Mouse (Mus musculus): Measurements from ENCODE around the gene Slc39a1. TPM values are rescaled to one million over a fixed set of nuclear protein-coding genes. Genes with fewer than 3 reads are reported as not detected.
A peak's percentile ranks its signal among the peaks of the same experiment; 100 is the strongest.

Gene Slc39a1
- polyA plus RNA-seq, 1 experiment from 2014 or later = 94.7 TPM

DNA sequence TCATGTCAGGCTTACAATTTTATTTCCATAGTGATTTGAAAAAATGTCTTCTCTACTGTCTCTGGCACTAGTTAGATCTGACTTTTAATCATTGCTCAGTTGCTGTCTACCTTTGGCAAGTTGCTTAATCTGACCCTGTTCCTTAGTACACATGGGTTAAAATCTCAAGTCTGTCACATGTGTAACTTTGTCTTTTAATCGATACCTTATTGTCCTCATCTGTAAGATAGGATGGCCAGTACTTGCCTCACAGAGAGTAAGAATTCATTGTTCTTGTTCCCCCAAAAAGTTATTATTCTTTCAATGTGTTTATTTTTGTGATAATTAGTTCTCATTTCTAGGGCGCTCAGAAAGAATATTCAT lies 44.0 kb downstream of the Slc39a1 start:
- 28% methylated on average over 2 of the region's 2 CpGs for WGBS
- H3K27ac ChIP-seq = peak overlapping the region; percentile 94

DNA sequence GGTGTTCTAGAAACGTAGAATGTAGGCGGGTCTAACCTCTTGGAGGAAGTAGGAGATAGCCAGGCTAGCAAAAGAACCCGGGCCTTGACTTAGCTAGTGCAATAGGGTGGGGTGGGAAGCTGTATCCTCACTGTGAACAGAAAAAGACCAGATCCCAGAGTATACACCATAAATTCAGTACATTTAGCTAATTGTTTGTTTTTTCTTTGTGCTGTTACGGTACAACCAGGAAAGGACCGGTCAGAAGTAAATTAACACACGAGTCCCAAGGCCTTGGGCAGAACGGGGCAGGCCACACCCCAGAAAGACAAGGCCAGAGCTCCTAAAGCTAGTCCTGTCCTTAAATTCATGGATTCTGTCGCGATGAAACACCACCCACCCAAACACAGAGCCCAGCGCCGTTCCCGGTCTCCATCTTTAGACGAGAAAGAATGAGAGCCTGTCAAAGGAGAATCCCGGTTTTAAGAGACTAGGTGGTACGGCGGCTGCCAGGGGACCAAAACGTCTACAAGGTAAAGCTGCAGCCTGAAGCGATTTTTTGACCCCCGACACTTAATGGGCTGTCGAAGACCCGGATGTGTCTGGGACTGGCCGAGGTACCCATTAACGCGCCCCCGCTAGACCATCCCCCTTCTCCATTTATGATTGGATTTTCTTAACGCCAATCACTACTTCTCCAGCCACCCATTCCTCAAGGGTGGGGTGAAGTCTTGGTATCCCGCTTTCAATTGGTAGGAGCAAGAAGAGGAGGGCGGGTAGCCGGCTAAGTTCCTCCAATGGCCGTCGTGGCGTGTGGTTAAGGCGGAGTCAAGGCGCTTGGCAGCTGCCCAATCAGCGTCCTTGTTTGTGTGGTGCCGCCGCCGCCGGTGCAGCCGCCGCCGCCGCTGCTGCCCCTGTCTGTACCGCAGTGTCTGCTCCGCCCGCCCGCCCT lies 44.6 kb downstream of the Slc39a1 start, which contains the start of gene Gatad2b:
TSS of gene Gatad2b (plus strand) at position 834 of the 931 bp plus-strand sequence.
- peak; percentile 98 for ATAC-seq (ENCODE audit: borderline replicate concordance, extremely low read depth, low FRiP score, low TSS enrichment)
- Histone ChIP-seq H3K27me3 (no peaks in the 10 kb centered on the region), H3K4me3 (peak within 1 kb of the TSS; percentile 94), H3K36me3 (no peaks in the 10 kb centered on the region), H3K27ac (peak within 1 kb of the TSS; percentile 98), H3K9ac (peak within 1 kb of the TSS; percentile 83), H3K9me3 (no peaks in the 10 kb centered on the region), H3K4me2 (peak within 1 kb of the TSS; percentile 80), H3K4me1 (peaks cover 27% of the 10 kb centered on the region)
- WGBS = under 1% methylated on average over 35 of the region's 47 CpGs

More for the DNA sequence above, 44.0 kb downstream of the Slc39a1 start:
- peaks cover 27% of the 10 kb centered on the region for H3K4me1 ChIP-seq
- ATAC-seq (ENCODE audit: borderline replicate concordance, extremely low read depth, low FRiP score, low TSS enrichment) = no peak
- H3K4me3 ChIP-seq = peak overlapping the region; percentile 94
- no peaks in the 10 kb centered on the region for H3K36me3 ChIP-seq
- no peaks in the 10 kb centered on the region for H3K9me3 ChIP-seq
- peak overlapping the region; percentile 76 for H3K4me2 ChIP-seq
- H3K27me3 ChIP-seq = no peaks in the 10 kb centered on the region
- H3K9ac ChIP-seq = peak overlapping the region; percentile 82; the same call in 1 of the 2 replicates

DNA sequence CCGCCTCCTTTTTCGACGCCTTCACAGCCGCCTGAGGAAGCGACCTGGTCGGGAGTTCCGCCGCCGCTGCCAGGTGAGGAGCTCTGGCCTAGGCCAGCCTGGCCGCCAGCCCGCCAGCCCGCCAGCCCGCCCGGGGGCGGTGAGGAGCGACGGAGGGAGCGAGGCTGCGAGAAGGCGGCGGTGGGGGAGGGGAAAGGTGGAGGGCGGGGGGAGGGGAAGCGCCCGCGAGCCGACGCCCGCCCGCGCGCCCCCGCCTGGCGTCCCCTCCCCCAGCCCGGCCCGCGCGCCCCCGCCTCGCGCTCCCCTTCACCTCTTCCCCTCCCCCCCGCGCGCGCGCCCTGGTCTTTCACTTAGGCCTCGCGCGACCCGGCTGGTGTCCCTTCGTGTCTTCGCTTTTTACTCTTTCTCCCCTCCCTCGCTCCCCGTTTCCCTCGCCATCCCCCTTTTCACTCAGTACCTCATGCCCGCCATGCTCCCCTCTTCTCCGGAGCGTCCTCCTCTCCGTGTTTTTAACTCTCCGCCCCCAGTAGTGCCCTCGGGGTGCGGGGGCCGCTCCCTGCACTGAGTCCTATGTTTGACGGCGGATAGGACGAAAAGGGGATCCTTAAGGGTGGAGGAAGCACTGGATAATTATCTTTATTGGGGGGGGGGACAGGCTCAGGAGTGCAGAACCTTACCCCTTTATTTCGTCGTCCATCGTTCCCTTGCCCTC lies 45.5 kb downstream of the Slc39a1 start:
- Histone ChIP-seq H3K4me1 (peaks cover 27% of the 10 kb centered on the region), H3K9ac (peak overlapping the region; percentile 83), H3K36me3 (no peaks in the 10 kb centered on the region), H3K27me3 (no peaks in the 10 kb centered on the region), H3K27ac (peak overlapping the region; percentile 98), H3K9me3 (no peaks in the 10 kb centered on the region), H3K4me2 (peak overlapping the region; percentile 80), H3K4me3 (peak overlapping the region; percentile 94)
- WGBS = under 1% methylated on average over 25 of the region's 68 CpGs
- ATAC-seq (ENCODE audit: borderline replicate concordance, extremely low read depth, low FRiP score, low TSS enrichment) = peak; percentile 3; the same call in 1 of the 2 replicates

DNA sequence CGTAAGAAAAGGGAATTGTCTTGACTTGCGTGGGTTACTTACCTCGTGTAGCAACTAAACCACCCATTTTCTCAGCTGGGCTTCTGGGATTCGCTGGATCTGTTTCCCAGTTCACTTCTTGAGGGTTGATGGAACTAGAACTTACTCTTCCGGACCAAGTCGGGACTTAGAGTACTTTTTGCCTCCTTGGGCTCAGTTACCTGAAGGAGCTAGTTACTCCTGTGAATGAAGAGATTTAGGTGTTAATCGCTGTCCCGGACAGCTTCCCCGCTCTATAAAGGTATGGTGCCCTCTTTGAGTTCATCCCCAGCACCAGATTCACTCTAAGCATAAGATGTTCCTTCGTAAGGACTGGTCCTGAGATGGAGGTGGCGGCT lies 46.1 kb downstream of the Slc39a1 start:
- H3K36me3 ChIP-seq = no peaks in the 10 kb centered on the region
- peak overlapping the region; percentile 98 for H3K27ac ChIP-seq
- peak overlapping the region; percentile 94 for H3K4me3 ChIP-seq
- peaks cover 27% of the 10 kb centered on the region for H3K4me1 ChIP-seq
- peak overlapping the region; percentile 83 for H3K9ac ChIP-seq
- H3K27me3 ChIP-seq = no peaks in the 10 kb centered on the region
- WGBS = 3% methylated on average over 11 of the region's 11 CpGs
- H3K4me2 ChIP-seq = peak overlapping the region; percentile 80
- no peak for ATAC-seq (ENCODE audit: borderline replicate concordance, extremely low read depth, low FRiP score, low TSS enrichment)
- no peaks in the 10 kb centered on the region for H3K9me3 ChIP-seq

DNA sequence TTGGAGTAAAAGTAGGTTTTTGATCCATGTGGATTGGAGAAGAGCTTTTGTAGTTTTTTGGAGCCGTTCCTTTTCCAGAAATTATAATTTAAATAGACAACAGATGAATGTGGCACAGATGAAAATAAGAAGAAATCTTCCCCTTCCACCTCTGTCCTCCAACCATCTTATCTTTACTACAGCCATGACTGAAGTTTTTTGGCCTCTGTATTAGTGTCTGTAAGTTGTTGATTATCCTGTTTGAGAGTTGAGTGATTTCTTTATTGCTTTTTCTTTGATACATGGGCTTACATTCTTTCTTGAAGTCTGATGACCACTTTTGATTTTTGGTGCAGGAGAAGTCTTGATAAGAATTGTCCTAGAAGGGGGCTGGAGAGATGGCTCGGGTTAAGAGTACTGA lies 46.7 kb downstream of the Slc39a1 start:
- ATAC-seq (ENCODE audit: borderline replicate concordance, extremely low read depth, low FRiP score, low TSS enrichment) = no peak
- Histone ChIP-seq H3K9me3 (no peaks in the 10 kb centered on the region), H3K9ac (peak overlapping the region; percentile 83; the same call in 1 of the 2 replicates), H3K4me1 (peaks cover 27% of the 10 kb centered on the region), H3K27me3 (no peaks in the 10 kb centered on the region), H3K27ac (no peak overlapping the region), H3K4me2 (peak overlapping the region; percentile 80), H3K36me3 (no peaks in the 10 kb centered on the region), H3K4me3 (peak overlapping the region; percentile 94)
- 46% methylated on average over 2 of the region's 2 CpGs for whole genome bisulfite sequencing

Small RNAs within 50 kb of the gene (microRNA-seq; reads per million reads assigned to microRNA genes)
- not detected for gene Mir7012

Other genes starting within 250 kb of the Slc39a1 start
- gene Hax1, start 249.4 kb upstream of the Slc39a1 start, polyA plus RNA-seq (2015; fragmentation: Nextera tagmentation; extraction: Ambion mirVana) = 164 TPM in 2 replicates
- gene 4933434E20Rik, start 196.5 kb upstream of the Slc39a1 start, polyA plus RNA-seq (2015; fragmentation: Nextera tagmentation; extraction: Ambion mirVana) = 142 and 154 TPM in 2 replicates
- gene Ubap2l, start 195.5 kb upstream of the Slc39a1 start, polyA plus RNA-seq (2015; fragmentation: Nextera tagmentation; extraction: Ambion mirVana) = 153 and 157 TPM in 2 replicates
- 637 and 683 TPM in 2 replicates for gene Tpm3, start 175.5 kb upstream of the Slc39a1 start, polyA plus RNA-seq (2015; fragmentation: Nextera tagmentation; extraction: Ambion mirVana)
- gene Nup210l, start 144.0 kb upstream of the Slc39a1 start, polyA plus RNA-seq (2015; fragmentation: Nextera tagmentation; extraction: Ambion mirVana) = 0.37 and 0.40 TPM in 2 replicates
- 1,416 and 1,510 TPM in 2 replicates for gene Rps27, start 34.5 kb upstream of the Slc39a1 start, polyA plus RNA-seq (2015; fragmentation: Nextera tagmentation; extraction: Ambion mirVana)
- 35.8 and 40.0 TPM in 2 replicates for gene Rab13, start 34.5 kb upstream of the Slc39a1 start, polyA plus RNA-seq (2015; fragmentation: Nextera tagmentation; extraction: Ambion mirVana)
- 90.2 and 100 TPM in 2 replicates for gene Jtb, start 16.6 kb upstream of the Slc39a1 start, polyA plus RNA-seq (2015; fragmentation: Nextera tagmentation; extraction: Ambion mirVana)
- gene Creb3l4, start 4.7 kb upstream of the Slc39a1 start, polyA plus RNA-seq (2015; fragmentation: Nextera tagmentation; extraction: Ambion mirVana) = 6.0 and 6.3 TPM in 2 replicates
- gene Crtc2, start 6.0 kb downstream of the Slc39a1 start, polyA plus RNA-seq (2015; fragmentation: Nextera tagmentation; extraction: Ambion mirVana) = 19.9 and 21.1 TPM in 2 replicates
- gene Dennd4b, start 17.0 kb downstream of the Slc39a1 start, polyA plus RNA-seq (2015; fragmentation: Nextera tagmentation; extraction: Ambion mirVana) = 3.4 and 4.8 TPM in 2 replicates
- gene Gatad2b, start 45.0 kb downstream of the Slc39a1 start, polyA plus RNA-seq (2015; fragmentation: Nextera tagmentation; extraction: Ambion mirVana) = 10.6 and 11.7 TPM in 2 replicates
- 25.7 and 25.8 TPM in 2 replicates for gene Slc27a3, start 141.8 kb downstream of the Slc39a1 start, polyA plus RNA-seq (2015; fragmentation: Nextera tagmentation; extraction: Ambion mirVana)
- 30.8 and 33.3 TPM in 2 replicates for gene Ints3, start 185.4 kb downstream of the Slc39a1 start, polyA plus RNA-seq (2015; fragmentation: Nextera tagmentation; extraction: Ambion mirVana)
- gene Npr1, start 217.7 kb downstream of the Slc39a1 start, polyA plus RNA-seq (2015; fragmentation: Nextera tagmentation; extraction: Ambion mirVana) = 17.3 and 21.0 TPM in 2 replicates
- gene Ilf2, start 228.0 kb downstream of the Slc39a1 start, polyA plus RNA-seq (2015; fragmentation: Nextera tagmentation; extraction: Ambion mirVana) = 208 and 219 TPM in 2 replicates
- gene Snapin, start 242.9 kb downstream of the Slc39a1 start, polyA plus RNA-seq (2015; fragmentation: Nextera tagmentation; extraction: Ambion mirVana) = 77.3 and 85.6 TPM in 2 replicates

All from lung, embryonic 15.5 days (tissue).